Mouse (Mus musculus) MEL (cell line): ENCODE measurements around the gene Hoxb2.

Experiments
- CTCF ChIP-seq, 3 experiments: IDR thresholded peaks in 2 of 3; conservative IDR thresholded peaks in 1 of 3; 2 replicates each; pipeline ENCODE4 v1.5.1; 2011 to 2012; ENCODE audit warnings: low read length in 3 of 3, low read depth in 2 of 3, mild to moderate bottlenecking in 2 of 3, improper control_type of control experiment in 1 of 3, inconsistent platforms in 1 of 3, mixed read lengths in 1 of 3, moderate library complexity in 1 of 3; ENCODE audit not compliant: control insufficient read depth in 1 of 3, insufficient read depth in 1 of 3, poor library complexity in 1 of 3, severe bottlenecking in 1 of 3
- ELF1 ChIP-seq: IDR thresholded peaks from 2 replicates; pipeline ENCODE4 v1.6.1; 2014; ENCODE audit warnings: low read depth, mild to moderate bottlenecking, inconsistent platforms, low read length, improper control_type of control experiment, moderate library complexity
- KAT2A ChIP-seq: conservative IDR thresholded peaks from 2 replicates; pipeline ENCODE4 v1.6.1; 2012; ENCODE audit warnings: low read depth, low read length, improper control_type of control experiment, inconsistent platforms
- MEF2A ChIP-seq: IDR thresholded peaks from 2 replicates; pipeline ENCODE4 v1.6.1; 2014; ENCODE audit warnings: low read depth, mild to moderate bottlenecking, inconsistent platforms, low read length, improper control_type of control experiment; ENCODE audit not compliant: poor library complexity, insufficient replicate concordance, severe bottlenecking; ENCODE audit errors: extremely low read depth
- POLR2A ChIP-seq, 2 experiments: IDR thresholded peaks; 2 replicates each; pipeline ENCODE4 v1.6.1; 2011 to 2012; ENCODE audit warnings: low read length in 2 of 2, mild to moderate bottlenecking in 2 of 2, control low read depth in 1 of 2, improper control_type of control experiment in 1 of 2, low read depth in 1 of 2, moderate library complexity in 1 of 2; ENCODE audit not compliant: control insufficient read depth in 1 of 2, insufficient read depth in 1 of 2, poor library complexity in 1 of 2

DNA sequence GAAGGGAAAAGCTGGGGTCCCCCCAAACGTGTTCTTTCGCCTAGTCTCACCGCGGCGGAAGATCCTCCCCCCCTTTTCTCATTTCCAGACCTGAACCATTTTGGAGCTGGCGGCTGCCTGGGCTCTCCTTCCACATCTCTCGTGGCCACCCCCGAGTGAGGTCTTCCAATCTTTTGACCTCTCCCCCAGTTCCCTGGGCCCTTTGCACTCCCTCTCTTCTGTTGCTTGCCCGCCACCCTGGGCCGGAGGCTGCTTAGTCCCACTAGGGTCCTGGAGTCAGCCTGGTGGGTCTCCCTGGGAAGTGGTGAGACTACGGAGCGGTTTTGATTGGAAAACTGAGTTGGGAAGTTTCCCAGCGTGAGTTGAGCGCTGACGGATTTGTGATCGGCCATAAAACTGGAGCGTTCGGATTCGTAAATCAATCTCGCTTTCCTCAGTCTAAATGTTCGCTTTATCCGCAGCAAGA is 24.5 kb upstream of the Hoxb2 start:
- no peak for TF ChIP-seq MEF2A
- no peak for TF ChIP-seq CTCF (IDR thresholded peaks at IDR 0.05 in 2 of 3, conservative IDR thresholded peaks at IDR 0.05 in 1 of 3; ENCODE audit: control insufficient read depth in 1 of 3, insufficient read depth in 1 of 3, low read depth in 2 of 3, low read length in 3 of 3, poor library complexity in 1 of 3, severe bottlenecking in 1 of 3)
- no peak for TF ChIP-seq KAT2A
- TF ChIP-seq POLR2A (IDR thresholded peaks at IDR 0.05; ENCODE audit: control insufficient read depth in 1 of 2, insufficient read depth in 1 of 2, low read depth in 1 of 2, low read length in 2 of 2, poor library complexity in 1 of 2) = no peak
- TF ChIP-seq ELF1 = no peak
